Mouse (Mus musculus): Measurements from ENCODE around the gene Tmem259.

The Tmem259 gene

GRCm38 (mm10) chr10:79934272-79934721, 49.8 kb downstream of the Tmem259 start:
- DNase-seq (ENCODE audit: low read depth) = peak; percentile 86

GRCm38 (mm10) chr10:79933861-79934260, 50.3 kb downstream of the Tmem259 start:
- DNase-seq (ENCODE audit: low read depth) = no peak

GRCm38 (mm10) chr10:79933145-79933679, 50.9 kb downstream of the Tmem259 start:
- DNase-seq (ENCODE audit: low read depth) = no peak

GRCm38 (mm10) chr10:79932736-79933135, 51.4 kb downstream of the Tmem259 start:
- DNase-seq (ENCODE audit: low read depth) = no peak

GRCm38 (mm10) chr10:79931797-79932196, 52.3 kb downstream of the Tmem259 start:
- no peak for DNase-seq (ENCODE audit: low read depth)

GRCm38 (mm10) chr10:79930826-79931186, 53.3 kb downstream of the Tmem259 start:
- DNase-seq (ENCODE audit: low read depth) = no peak

- no peak for DNase-seq (ENCODE audit: low read depth)
Observed at GRCm38 (mm10) chr10:79929967-79930825, 53.9 kb downstream of the Tmem259 start.

GRCm38 (mm10) chr10:79928907-79929701, 55.0 kb downstream of the Tmem259 start:
- no peak for DNase-seq (ENCODE audit: low read depth)

- DNase-seq (ENCODE audit: low read depth) = peak; percentile 88
Observed at GRCm38 (mm10) chr10:79928030-79928694, 56.0 kb downstream of the Tmem259 start.

GRCm38 (mm10) chr10:79927324-79928029, 56.7 kb downstream of the Tmem259 start:
- peak; percentile 65 for DNase-seq (ENCODE audit: low read depth)

GRCm38 (mm10) chr10:79926491-79927323, 57.4 kb downstream of the Tmem259 start, which contains the start of gene Arid3a:
Arid3a (plus strand) TSS chr10:79927043.
- peak; percentile 91 for DNase-seq (ENCODE audit: low read depth)

GRCm38 (mm10) chr10:79925785-79926490, 58.2 kb downstream of the Tmem259 start:
- DNase-seq (ENCODE audit: low read depth) = peak; percentile 55

GRCm38 (mm10) chr10:79924998-79925784, 58.9 kb downstream of the Tmem259 start:
- peak; percentile 88 for DNase-seq (ENCODE audit: low read depth)

Measured in 416B (cell line).